Mouse (Mus musculus): Measurements from ENCODE around the gene Gm20388. TPM values are rescaled to one million over a fixed set of nuclear protein-coding genes. Genes with fewer than 3 reads are reported as not detected.
A peak's percentile ranks its signal among the peaks of the same experiment; 100 is the strongest.

The Gm20388 gene
- polyA plus RNA-seq, 1 experiment from 2014 or later: 5.3 TPM

DNA sequence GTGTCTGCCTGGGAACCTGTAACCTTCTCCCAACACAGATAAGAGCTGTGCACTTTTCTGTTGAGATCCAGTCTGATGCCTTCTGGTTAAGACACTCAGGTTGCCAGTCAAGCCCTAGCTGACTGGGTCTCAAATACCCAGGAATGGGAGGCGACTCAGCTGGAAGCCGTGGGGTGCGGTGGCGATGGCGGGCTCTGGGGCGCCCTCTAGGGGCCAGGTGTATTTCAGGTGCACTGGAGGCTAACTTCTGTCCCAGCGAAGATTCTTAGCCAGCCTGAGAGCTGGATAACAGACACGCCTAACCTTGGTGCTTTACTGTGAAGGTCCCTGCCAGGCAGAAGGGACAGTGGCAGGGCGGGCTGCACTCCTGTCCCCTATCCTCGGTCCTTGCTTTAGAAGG lies 976.6 kb downstream of the Gm20388 start:
- no peak overlapping the region for H3K4me2 ChIP-seq
- WGBS: 5% methylated on average over 10 of the region's 10 CpGs
- H3K9ac ChIP-seq (ENCODE audit: low read depth, low read length): no peak overlapping the region
- H3K27ac ChIP-seq (ENCODE audit: low read depth, low read length): no peak overlapping the region
- ATAC-seq (replicated peaks; ENCODE audit: low FRiP score) (no peak), DNase-seq (ENCODE audit: low spot score) (no peak)
- no peaks in the 10 kb centered on the region for H3K9me3 ChIP-seq (ENCODE audit: control insufficient read depth, low read length)
- no peaks in the 10 kb centered on the region for H3K36me3 ChIP-seq (ENCODE audit: control insufficient read depth, insufficient read depth, low read length)
- H3K4me1 ChIP-seq (replicated peaks; ENCODE audit: control insufficient read depth, insufficient read depth, low read length): no peaks in the 10 kb centered on the region; the same call in 1 of the 2 replicates
- H3K27me3 ChIP-seq (replicated peaks; ENCODE audit: control insufficient read depth, insufficient read depth, low read length): peaks cover 80% of the 10 kb centered on the region
- no peak overlapping the region for H3K4me3 ChIP-seq (ENCODE audit: low read depth, low read length)

DNA sequence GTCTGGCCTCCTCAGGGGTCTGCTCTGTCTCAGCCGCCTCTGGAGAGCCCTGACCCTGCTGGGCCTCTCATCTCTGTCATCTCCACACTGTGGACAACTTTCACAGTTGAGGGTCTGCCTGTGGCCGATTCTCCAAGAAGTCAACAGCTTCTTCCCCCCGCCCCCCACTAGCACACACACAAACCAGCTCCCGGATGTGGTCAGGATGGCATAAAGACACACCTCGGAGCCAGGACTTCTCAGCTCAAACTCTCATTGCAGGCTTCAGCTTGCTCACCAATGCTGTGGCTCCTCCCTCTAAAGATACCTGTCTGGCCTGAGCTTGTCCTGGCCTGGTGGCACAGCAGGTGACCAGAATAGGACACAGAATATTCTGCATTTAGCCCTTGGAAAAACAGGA lies 977.4 kb downstream of the Gm20388 start:
- ATAC-seq (replicated peaks; ENCODE audit: low FRiP score): no peak
- no peak overlapping the region for H3K4me3 ChIP-seq (ENCODE audit: low read depth, low read length)
- WGBS: 21% methylated on average over 5 of the region's 5 CpGs

DNA sequence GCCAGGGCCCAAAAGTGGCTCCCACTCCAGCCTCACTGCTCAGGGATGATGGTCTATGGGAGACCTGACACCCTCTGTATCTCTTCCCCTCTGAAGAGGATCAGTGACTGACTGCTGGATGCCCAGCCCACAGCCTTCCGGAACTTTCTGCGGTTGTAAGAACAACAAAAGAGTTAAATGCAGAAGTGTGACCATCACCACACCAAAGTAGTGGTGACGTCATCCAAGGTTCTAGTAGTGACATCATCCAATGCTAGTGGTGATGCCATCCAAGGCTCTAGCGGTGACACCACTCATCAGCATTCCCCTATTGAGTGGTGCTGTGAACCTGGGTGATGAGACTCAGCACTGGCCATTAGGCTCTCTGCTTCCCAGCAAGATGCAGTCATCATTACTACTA lies 978.5 kb downstream of the Gm20388 start:
- no peak overlapping the region for H3K9ac ChIP-seq (ENCODE audit: low read depth, low read length)
- H3K27ac ChIP-seq (ENCODE audit: low read depth, low read length): no peak overlapping the region
- 71% methylated on average over 4 of the region's 4 CpGs for WGBS
- ATAC-seq (replicated peaks; ENCODE audit: low FRiP score) (no peak), DNase-seq (ENCODE audit: low spot score) (no peak)
- no peaks in the 10 kb centered on the region for H3K4me1 ChIP-seq (replicated peaks; ENCODE audit: control insufficient read depth, insufficient read depth, low read length)
- no peak overlapping the region for H3K4me2 ChIP-seq
- no peaks in the 10 kb centered on the region for H3K9me3 ChIP-seq (ENCODE audit: control insufficient read depth, low read length)
- H3K27me3 ChIP-seq (replicated peaks; ENCODE audit: control insufficient read depth, insufficient read depth, low read length): peaks cover 82% of the 10 kb centered on the region
- no peaks in the 10 kb centered on the region for H3K36me3 ChIP-seq (ENCODE audit: control insufficient read depth, insufficient read depth, low read length)
- no peak overlapping the region for H3K4me3 ChIP-seq (ENCODE audit: low read depth, low read length)

More for the DNA sequence above, 977.4 kb downstream of the Gm20388 start:
- Histone ChIP-seq H3K27ac (ENCODE audit: low read depth, low read length) (no peak overlapping the region), H3K36me3 (ENCODE audit: control insufficient read depth, insufficient read depth, low read length) (no peaks in the 10 kb centered on the region), H3K9me3 (ENCODE audit: control insufficient read depth, low read length) (no peaks in the 10 kb centered on the region), H3K9ac (ENCODE audit: low read depth, low read length) (no peak overlapping the region), H3K4me1 (replicated peaks; ENCODE audit: control insufficient read depth, insufficient read depth, low read length) (no peaks in the 10 kb centered on the region), H3K27me3 (replicated peaks; ENCODE audit: control insufficient read depth, insufficient read depth, low read length) (peaks cover 80% of the 10 kb centered on the region), H3K4me2 (no peak overlapping the region)
- DNase-seq (ENCODE audit: low spot score): no peak

DNA sequence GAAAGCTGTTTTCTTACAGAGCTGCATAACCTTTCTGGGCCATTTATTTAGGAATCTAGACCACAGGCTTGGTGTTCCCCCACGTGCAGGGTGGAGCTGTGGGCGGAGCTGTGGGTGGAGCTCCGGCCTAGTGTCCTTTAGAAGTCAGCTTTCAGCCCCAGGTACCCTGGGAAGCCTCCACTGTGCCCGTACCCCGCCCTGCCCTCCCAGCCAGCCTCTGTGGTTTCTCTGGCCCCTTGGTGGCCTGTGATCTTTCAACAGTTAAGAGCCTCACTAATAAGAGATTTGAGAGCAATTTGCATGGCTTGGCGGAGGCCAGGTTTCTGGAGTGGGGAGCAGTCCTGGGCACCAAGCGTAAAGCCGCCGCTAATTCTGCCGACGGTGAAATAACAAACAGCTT lies 979.4 kb downstream of the Gm20388 start:
- no peak overlapping the region for H3K27ac ChIP-seq (ENCODE audit: low read depth, low read length)
- no peak for DNase-seq (ENCODE audit: low spot score)
- H3K9ac ChIP-seq (ENCODE audit: low read depth, low read length): no peak overlapping the region
- ATAC-seq (replicated peaks; ENCODE audit: low FRiP score): no peak
- H3K27me3 ChIP-seq (replicated peaks; ENCODE audit: control insufficient read depth, insufficient read depth, low read length): peaks cover 83% of the 10 kb centered on the region
- H3K4me3 ChIP-seq (ENCODE audit: low read depth, low read length): no peak overlapping the region
- WGBS: 12% methylated on average over 11 of the region's 11 CpGs
- H3K4me1 ChIP-seq (replicated peaks; ENCODE audit: control insufficient read depth, insufficient read depth, low read length): peaks cover 2% of the 10 kb centered on the region; the same call in 1 of the 2 replicates
- no peaks in the 10 kb centered on the region for H3K9me3 ChIP-seq (ENCODE audit: control insufficient read depth, low read length)
- no peak overlapping the region; the same call in 1 of the 2 replicates for H3K4me2 ChIP-seq
- H3K36me3 ChIP-seq (ENCODE audit: control insufficient read depth, insufficient read depth, low read length): no peaks in the 10 kb centered on the region

DNA sequence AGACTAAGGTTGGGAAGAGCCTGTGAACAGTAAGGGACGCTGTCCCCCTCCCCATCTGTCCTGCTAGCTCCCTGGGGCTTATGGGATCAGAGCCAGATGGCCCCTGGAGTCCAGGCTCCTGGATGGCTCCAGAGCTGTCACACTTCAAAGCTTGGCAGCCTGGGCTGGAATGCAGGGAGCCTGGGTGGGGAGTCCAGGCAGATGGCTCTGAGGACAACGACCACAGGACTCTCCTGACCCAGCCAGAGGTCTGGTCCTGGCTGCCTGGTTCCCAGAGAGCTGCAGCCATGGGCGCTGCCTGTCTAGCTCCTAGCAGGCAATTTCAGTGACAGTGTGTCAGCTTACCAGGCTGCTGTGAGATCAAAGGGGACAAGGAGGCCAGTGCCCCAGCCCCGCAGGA lies 984.4 kb downstream of the Gm20388 start:
- Histone ChIP-seq H3K36me3 (ENCODE audit: control insufficient read depth, insufficient read depth, low read length) (no peaks in the 10 kb centered on the region), H3K4me3 (ENCODE audit: low read depth, low read length) (no peak overlapping the region), H3K27me3 (replicated peaks; ENCODE audit: control insufficient read depth, insufficient read depth, low read length) (peaks cover 56% of the 10 kb centered on the region), H3K27ac (ENCODE audit: low read depth, low read length) (no peak overlapping the region), H3K4me1 (replicated peaks; ENCODE audit: control insufficient read depth, insufficient read depth, low read length) (peaks cover 13% of the 10 kb centered on the region; the same call in 1 of the 2 replicates), H3K4me2 (no peak overlapping the region), H3K9ac (ENCODE audit: low read depth, low read length) (no peak overlapping the region), H3K9me3 (ENCODE audit: control insufficient read depth, low read length) (no peaks in the 10 kb centered on the region)
- WGBS: 4% methylated on average over 4 of the region's 4 CpGs
- no peak for ATAC-seq (replicated peaks; ENCODE audit: low FRiP score)
- no peak for DNase-seq (ENCODE audit: low spot score)

DNA sequence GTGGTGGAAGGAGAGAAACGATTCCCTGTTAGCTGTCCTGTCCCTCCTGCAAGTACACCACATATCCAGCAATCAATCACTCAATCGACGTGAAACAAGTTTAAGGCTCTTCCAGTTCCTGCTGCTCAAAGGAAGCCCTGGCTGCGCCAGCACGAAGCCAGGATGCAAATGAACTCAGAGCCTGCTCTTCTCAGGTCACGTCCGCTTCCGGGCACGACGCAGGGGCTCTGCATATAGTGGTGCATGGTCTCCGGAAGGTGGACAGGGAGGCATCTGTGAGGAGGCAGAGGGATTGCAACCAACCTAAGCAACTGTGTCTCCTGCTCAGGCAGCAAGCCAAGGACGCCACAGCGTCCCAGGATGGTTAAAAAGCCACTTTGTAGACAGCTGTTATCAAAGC lies 985.0 kb downstream of the Gm20388 start:
- H3K9ac ChIP-seq (ENCODE audit: low read depth, low read length): no peak overlapping the region
- H3K4me1 ChIP-seq (replicated peaks; ENCODE audit: control insufficient read depth, insufficient read depth, low read length): peaks cover 13% of the 10 kb centered on the region; the same call in 1 of the 2 replicates
- no peak for DNase-seq (ENCODE audit: low spot score)
- no peak overlapping the region for H3K27ac ChIP-seq (ENCODE audit: low read depth, low read length)
- WGBS: 5% methylated on average over 13 of the region's 13 CpGs
- H3K4me2 ChIP-seq: peak overlapping the region; percentile 7; the same call in 1 of the 2 replicates
- ATAC-seq (replicated peaks; ENCODE audit: low FRiP score): no peak
- H3K36me3 ChIP-seq (ENCODE audit: control insufficient read depth, insufficient read depth, low read length): no peaks in the 10 kb centered on the region
- H3K27me3 ChIP-seq (replicated peaks; ENCODE audit: control insufficient read depth, insufficient read depth, low read length): peaks cover 52% of the 10 kb centered on the region
- no peaks in the 10 kb centered on the region for H3K9me3 ChIP-seq (ENCODE audit: control insufficient read depth, low read length)
- no peak overlapping the region for H3K4me3 ChIP-seq (ENCODE audit: low read depth, low read length)

DNA sequence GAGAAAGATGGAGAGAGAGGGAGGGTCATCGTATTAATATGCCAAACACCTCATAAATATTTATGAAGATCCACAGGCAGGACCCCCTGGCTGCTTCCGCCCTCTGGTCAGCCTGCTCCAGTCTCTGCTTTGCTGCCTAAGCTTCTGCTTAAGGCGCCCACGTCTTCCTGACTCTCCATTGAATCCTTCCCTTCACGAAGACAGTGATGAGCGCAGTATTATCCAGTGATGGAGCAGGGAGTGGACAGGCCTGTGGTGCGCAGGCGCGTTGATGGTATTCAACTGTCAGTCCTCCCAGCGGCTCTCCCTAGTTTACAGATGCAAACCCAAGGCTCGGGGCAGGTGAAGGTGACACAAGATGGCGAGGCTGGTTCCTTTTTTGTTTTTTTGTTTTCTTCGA lies 985.6 kb downstream of the Gm20388 start:
- Histone ChIP-seq H3K27ac (ENCODE audit: low read depth, low read length) (no peak overlapping the region), H3K36me3 (ENCODE audit: control insufficient read depth, insufficient read depth, low read length) (no peaks in the 10 kb centered on the region), H3K4me3 (ENCODE audit: low read depth, low read length) (no peak overlapping the region), H3K9ac (ENCODE audit: low read depth, low read length) (no peak overlapping the region), H3K27me3 (replicated peaks; ENCODE audit: control insufficient read depth, insufficient read depth, low read length) (peaks cover 49% of the 10 kb centered on the region), H3K4me1 (replicated peaks; ENCODE audit: control insufficient read depth, insufficient read depth, low read length) (peaks cover 13% of the 10 kb centered on the region; the same call in 1 of the 2 replicates), H3K4me2 (no peak overlapping the region), H3K9me3 (ENCODE audit: control insufficient read depth, low read length) (no peaks in the 10 kb centered on the region)
- DNase-seq (ENCODE audit: low spot score) (no peak), ATAC-seq (replicated peaks; ENCODE audit: low FRiP score) (no peak)
- 40% methylated on average over 13 of the region's 13 CpGs for WGBS

DNA sequence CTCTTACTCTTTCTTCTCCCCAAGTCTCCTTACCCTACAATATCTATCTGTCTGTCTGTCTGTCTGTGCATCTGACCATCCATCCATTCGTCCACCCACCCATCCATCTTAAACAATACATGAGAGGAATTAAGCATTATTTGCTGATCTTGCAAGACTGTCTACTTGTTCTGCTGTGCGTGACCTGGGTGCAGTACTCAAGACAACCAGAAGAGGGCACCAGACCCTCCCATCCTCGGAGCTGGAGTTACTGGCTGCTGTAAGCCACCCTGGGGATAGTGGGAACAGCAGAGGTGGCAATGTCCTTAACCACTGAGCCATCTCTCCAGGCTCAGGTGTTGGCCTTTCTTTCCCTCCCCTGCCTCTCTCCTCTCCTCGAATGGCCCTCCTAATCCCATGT lies 987.4 kb downstream of the Gm20388 start:
- no peak overlapping the region for H3K9ac ChIP-seq (ENCODE audit: low read depth, low read length)
- DNase-seq (ENCODE audit: low spot score): peak; percentile 48
- H3K36me3 ChIP-seq (ENCODE audit: control insufficient read depth, insufficient read depth, low read length): no peaks in the 10 kb centered on the region
- H3K27ac ChIP-seq (ENCODE audit: low read depth, low read length): no peak overlapping the region
- no peak for ATAC-seq (replicated peaks; ENCODE audit: low FRiP score)
- H3K4me1 ChIP-seq (replicated peaks; ENCODE audit: control insufficient read depth, insufficient read depth, low read length): peaks cover 13% of the 10 kb centered on the region; the same call in 1 of the 2 replicates
- H3K27me3 ChIP-seq (replicated peaks; ENCODE audit: control insufficient read depth, insufficient read depth, low read length): peaks cover 36% of the 10 kb centered on the region
- no peak overlapping the region for H3K4me2 ChIP-seq
- no peaks in the 10 kb centered on the region for H3K9me3 ChIP-seq (ENCODE audit: control insufficient read depth, low read length)
- no peak overlapping the region for H3K4me3 ChIP-seq (ENCODE audit: low read depth, low read length)
- 51% methylated on average over 4 of the region's 4 CpGs for WGBS

DNA sequence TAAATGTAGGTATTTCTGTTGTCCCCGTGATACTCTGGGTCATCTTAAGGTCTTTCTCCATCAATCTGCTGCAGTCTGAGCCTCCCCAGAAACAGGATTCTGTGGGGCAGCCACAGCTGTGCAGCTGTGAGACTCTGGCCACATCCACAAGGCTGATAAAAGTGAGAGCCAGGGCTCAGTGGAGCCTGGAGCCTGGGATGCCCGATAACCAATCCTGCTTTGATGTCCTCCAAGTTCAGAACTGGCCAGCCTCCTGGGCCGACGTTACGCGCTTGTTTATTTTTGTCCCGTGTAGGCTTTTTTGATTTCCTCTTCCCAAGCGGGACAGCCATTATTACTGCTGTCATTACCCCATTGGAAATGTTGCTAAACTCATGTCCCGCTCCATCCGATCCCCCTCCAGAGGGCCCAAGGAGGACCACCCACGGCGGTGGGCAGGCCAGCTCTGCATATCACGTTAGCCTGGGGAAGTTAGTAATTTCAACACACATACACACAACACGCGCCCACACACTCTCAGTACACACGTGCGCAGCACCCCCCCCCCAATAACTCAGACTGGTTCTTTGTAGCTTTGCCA lies 988.3 kb downstream of the Gm20388 start:
- Histone ChIP-seq H3K27ac (ENCODE audit: low read depth, low read length) (peak overlapping the region; percentile 43), H3K9ac (ENCODE audit: low read depth, low read length) (no peak overlapping the region), H3K4me2 (no peak overlapping the region), H3K4me3 (ENCODE audit: low read depth, low read length) (no peak overlapping the region), H3K4me1 (replicated peaks; ENCODE audit: control insufficient read depth, insufficient read depth, low read length) (peaks cover 13% of the 10 kb centered on the region; the same call in 1 of the 2 replicates), H3K9me3 (ENCODE audit: control insufficient read depth, low read length) (no peaks in the 10 kb centered on the region), H3K36me3 (ENCODE audit: control insufficient read depth, insufficient read depth, low read length) (no peaks in the 10 kb centered on the region), H3K27me3 (replicated peaks; ENCODE audit: control insufficient read depth, insufficient read depth, low read length) (peaks cover 27% of the 10 kb centered on the region)
- 39% methylated on average over 17 of the region's 17 CpGs for WGBS
- no peak for ATAC-seq (replicated peaks; ENCODE audit: low FRiP score)
- DNase-seq (ENCODE audit: low spot score): no peak
